Mouse (Mus musculus) erythroblast, embryonic 14.5 days (primary cell): ENCODE data around the gene Psmd8. TPM values are rescaled to one million over a fixed set of nuclear protein-coding genes. Genes with fewer than 3 reads are reported as not detected.
A peak's percentile ranks its signal among the peaks of the same experiment; 100 is the strongest.
"Not testable (repeated sequence)": the region's sequence is repeated elsewhere in the genome, so short reads cannot be mapped to it uniquely, and the experiment has no call there.

Experiments used
- H3K27me3 ChIP-seq: 2 replicates; pipeline ENCODE4 v1.6.1; 2012; ENCODE audit warnings: inconsistent platforms; ENCODE audit not compliant: control insufficient read depth
- H3K36me3 ChIP-seq: 2 replicates; pipeline ENCODE4 v1.6.1; 2012; ENCODE audit warnings: mild to moderate bottlenecking, inconsistent platforms; ENCODE audit not compliant: control insufficient read depth
- H3K4me1 ChIP-seq: 2 replicates; pipeline ENCODE4 v1.6.1; 2012; ENCODE audit warnings: inconsistent platforms; ENCODE audit not compliant: control insufficient read depth
- H3K4me3 ChIP-seq: replicated peaks from 2 replicates; pipeline ENCODE3; 2012; ENCODE audit warnings: moderate library complexity, mild to moderate bottlenecking, inconsistent platforms
- H3K9me3 ChIP-seq: 2 replicates; pipeline ENCODE4 v1.6.1; 2012; ENCODE audit warnings: low read length, inconsistent platforms, mixed read lengths; ENCODE audit not compliant: control insufficient read depth
- GATA1 ChIP-seq: IDR thresholded peaks from 2 replicates; pipeline ENCODE4 v1.6.1; 2012; ENCODE audit warnings: low read length, inconsistent platforms, mixed read lengths
- TAL1 ChIP-seq: IDR thresholded peaks from 3 replicates; pipeline ENCODE4 v1.6.1; 2012; ENCODE audit warnings: low read length, inconsistent platforms, mixed read lengths
- polyA plus RNA-seq: library from polyadenylated mRNA; stranded (reverse); fragments of >175 nt; gene quantifications from 2 replicates; pipeline ENCODE4 v1.2.3, GENCODE M21; 2012

The Psmd8 gene
- 11.2 and 15.7 TPM in 2 replicates for polyA plus RNA-seq

DNA sequence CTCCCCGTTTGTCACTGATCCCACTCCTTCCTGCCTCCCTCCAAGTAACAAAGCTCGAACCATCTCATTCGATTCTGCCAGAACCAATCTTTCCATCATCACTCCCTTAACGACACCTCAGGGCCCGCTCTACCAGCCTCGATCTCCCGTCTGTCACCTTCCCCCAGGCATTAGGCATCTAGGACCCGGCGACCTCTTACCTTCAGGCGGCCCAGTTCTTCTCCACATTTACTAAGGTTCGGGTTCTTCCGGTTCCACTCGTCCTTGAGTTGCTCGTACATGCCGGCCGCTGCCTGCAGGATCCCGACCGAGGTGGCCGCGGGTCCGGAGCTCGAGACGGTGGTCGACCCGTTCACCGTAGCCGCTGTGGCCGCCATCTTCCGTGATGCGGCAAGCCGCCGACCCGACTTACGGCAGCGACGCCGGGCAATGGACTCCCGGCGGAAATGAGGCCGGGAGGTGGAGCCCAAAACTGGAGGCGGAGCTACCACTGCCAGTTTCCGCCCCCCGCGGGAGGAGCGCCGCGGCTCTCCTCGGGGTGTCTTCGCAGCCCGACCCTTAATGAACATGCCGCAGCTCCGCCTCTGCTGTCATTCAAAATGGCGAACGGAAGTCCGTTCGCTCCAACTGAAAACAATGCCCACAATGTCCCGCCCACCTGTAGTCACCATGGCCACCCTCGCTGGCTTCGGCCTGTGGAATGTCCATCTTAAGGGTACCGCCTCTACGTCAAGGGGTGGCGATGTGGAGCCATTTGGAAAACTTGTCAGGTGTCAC lies at the start of gene Psmd8:
Gene Psmd8 (minus strand): TSS at position 625 of the 777 bp plus-strand sequence.
- Histone ChIP-seq H3K4me3 (peak within 1 kb of the TSS; percentile 82), H3K4me1 (peaks cover 25% of the 10 kb centered on the region), H3K36me3 (peaks cover 34% of the 10 kb centered on the region), H3K9me3 (no peaks in the 10 kb centered on the region), H3K27me3 (no peaks in the 10 kb centered on the region)
- TF ChIP-seq GATA1 (no peak), TAL1 (no peak)

DNA sequence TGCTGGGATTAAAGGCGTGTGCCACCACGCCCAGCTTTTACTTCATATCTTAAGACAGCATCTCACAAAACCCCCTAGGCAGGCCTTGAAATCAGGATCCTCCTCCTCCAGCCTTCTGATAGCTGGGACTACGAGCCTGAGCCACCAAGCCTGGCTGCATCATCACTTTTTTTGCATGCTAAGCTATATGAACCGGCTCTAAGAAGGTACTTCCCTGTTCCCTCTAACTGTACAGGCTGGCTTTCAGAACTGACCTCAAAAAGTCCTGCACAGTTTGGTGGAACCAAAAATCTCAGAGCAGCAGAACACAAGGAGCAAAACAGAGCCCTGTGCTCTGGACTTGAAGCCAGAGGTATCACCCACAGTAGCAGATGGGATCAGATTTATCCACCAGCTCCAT lies 47.7 kb upstream of the Psmd8 start:
- no peak overlapping the region for H3K4me3 ChIP-seq
- peaks cover 40% of the 10 kb centered on the region for H3K27me3 ChIP-seq
- no peaks in the 10 kb centered on the region for H3K9me3 ChIP-seq
- peaks cover 6% of the 10 kb centered on the region for H3K4me1 ChIP-seq
- no peaks in the 10 kb centered on the region for H3K36me3 ChIP-seq
- no peak for TF ChIP-seq TAL1
- no peak for TF ChIP-seq GATA1

- H3K4me3 ChIP-seq = no peak overlapping the region
- no peaks in the 10 kb centered on the region for H3K4me1 ChIP-seq
- TF ChIP-seq TAL1 = no peak
- no peak for TF ChIP-seq GATA1
- peaks cover 2% of the 10 kb centered on the region; the same call in 1 of the 2 replicates for H3K9me3 ChIP-seq
- H3K27me3 ChIP-seq = peaks cover 13% of the 10 kb centered on the region
- H3K36me3 ChIP-seq = no peaks in the 10 kb centered on the region
Measured at GRCm38 (mm10) chr7:29225520-29225919, 45.0 kb upstream of the Psmd8 start.

DNA sequence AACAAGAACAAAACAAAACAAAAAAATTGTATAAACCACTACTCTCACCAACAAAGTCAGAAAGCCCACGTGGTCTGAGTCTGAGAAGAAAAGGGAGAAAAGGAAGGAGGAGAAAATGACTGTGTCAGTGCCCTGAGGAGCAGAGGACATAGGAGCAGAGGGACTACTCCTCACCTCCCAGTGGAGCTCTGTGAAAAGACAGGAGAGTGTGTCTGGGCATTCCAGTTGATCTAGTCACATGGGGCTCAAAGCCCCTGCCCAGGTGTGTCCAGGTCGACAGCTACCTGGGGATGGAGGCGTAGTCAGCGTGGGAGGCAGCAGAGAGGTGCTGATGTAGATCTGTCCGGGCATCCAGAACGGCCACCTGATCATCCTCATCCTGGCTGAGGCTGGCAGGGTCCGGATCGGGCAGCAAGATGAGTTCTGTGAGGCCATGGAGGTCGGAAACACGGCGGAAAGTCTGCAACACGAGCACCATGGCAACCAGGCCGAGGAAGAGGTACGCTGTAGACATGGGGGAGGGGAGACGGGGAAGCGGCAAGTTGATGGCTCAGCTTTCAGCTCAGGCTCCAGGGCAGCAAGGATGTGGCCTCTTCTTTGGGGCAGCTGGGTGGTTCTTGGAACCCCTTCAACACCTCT lies 44.4 kb upstream of the Psmd8 start:
- Histone ChIP-seq H3K36me3 (no peaks in the 10 kb centered on the region), H3K4me1 (no peaks in the 10 kb centered on the region), H3K27me3 (peaks cover 8% of the 10 kb centered on the region), H3K9me3 (peaks cover 6% of the 10 kb centered on the region), H3K4me3 (no peak overlapping the region)
- TF ChIP-seq GATA1 (no peak), TAL1 (no peak)

- Histone ChIP-seq H3K4me1 (peaks cover 26% of the 10 kb centered on the region), H3K36me3 (no peaks in the 10 kb centered on the region), H3K4me3 (no peak overlapping the region), H3K27me3 (peaks cover 12% of the 10 kb centered on the region), H3K9me3 (peaks cover 13% of the 10 kb centered on the region)
- no peak for TF ChIP-seq TAL1
- TF ChIP-seq GATA1 = no peak
Measured at GRCm38 (mm10) chr7:29214846-29215245, 34.3 kb upstream of the Psmd8 start.

DNA sequence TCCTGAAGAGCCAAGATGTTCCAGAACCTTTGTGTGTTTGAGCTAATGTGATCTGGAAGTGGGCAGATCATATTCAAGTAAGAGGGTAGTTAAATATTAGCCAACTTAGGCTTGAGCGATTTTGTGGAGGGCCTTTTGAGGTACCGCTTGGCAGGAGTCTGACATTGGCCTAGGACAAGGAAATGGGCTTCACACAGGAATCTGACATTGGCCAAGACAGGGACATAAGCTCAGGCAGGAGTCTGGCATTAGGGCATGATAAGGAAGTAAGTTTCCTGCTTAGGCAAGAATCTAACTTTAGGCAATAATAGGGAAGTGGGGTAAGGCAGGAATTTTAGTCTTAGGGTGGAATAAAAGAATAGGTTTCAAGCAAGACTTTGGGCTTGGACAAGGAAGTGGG lies 33.7 kb upstream of the Psmd8 start:
- no peak for TF ChIP-seq TAL1
- TF ChIP-seq GATA1 = no peak

GRCm38 (mm10) chr7:29213675-29214082 lies 33.2 kb upstream of the Psmd8 start, which contains the start of gene Catsperg1:
Gene Catsperg1, minus strand, starts transcription at chr7:29214035.
- no peak for TF ChIP-seq GATA1
- TF ChIP-seq TAL1 = no peak
- Histone ChIP-seq H3K9me3 (peaks cover 4% of the 10 kb centered on the region; the same call in 1 of the 2 replicates), H3K27me3 (peaks cover 12% of the 10 kb centered on the region), H3K4me1 (peaks cover 26% of the 10 kb centered on the region), H3K36me3 (no peaks in the 10 kb centered on the region), H3K4me3 (no peak within 1 kb of the TSS)

More for the DNA sequence above, 33.7 kb upstream of the Psmd8 start:
- H3K4me3 ChIP-seq = no peak overlapping the region
- peaks cover 7% of the 10 kb centered on the region for H3K9me3 ChIP-seq
- H3K27me3 ChIP-seq = peaks cover 12% of the 10 kb centered on the region
- no peaks in the 10 kb centered on the region for H3K36me3 ChIP-seq
- peaks cover 26% of the 10 kb centered on the region for H3K4me1 ChIP-seq

DNA sequence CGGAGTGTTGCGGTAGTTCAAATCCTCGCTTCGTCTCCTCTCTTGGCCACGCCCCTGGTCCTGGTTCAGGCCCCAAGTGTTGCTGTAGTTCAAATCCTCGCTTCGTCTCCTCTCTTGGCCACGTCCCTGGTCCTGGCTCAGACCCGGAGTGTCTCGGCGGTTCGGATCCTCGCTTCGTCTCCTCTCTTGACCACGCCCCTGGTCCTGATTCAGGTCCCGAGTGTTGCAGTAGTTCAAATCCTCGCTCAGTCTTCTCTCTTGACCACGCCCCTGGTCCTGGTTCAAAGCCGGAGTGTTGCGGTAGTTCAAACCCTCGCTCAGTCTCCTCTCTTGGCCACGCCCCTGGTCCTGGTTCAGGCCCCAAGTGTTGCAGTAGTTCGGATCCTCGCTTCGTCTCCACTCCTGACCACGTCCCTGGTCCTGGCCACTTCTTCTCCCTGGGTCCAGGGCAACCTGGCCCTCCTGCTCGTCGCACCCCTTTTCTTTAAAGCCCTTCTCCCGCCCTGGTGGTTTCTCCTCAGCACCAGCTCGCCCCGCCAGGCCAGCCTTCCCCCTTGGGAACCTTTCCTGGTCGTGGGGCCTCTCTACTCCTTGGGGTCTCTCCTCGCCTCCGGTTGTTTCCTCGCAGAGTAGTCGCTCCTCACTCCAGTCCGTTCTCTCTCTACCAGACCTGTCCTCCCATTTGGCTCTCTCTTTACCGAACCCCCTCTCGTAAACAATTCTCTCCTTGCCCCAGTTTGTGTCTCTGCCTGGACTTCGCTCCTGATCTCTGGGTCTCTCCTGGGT lies 32.5 kb upstream of the Psmd8 start:
- H3K27me3 ChIP-seq = peaks cover 12% of the 10 kb centered on the region
- not testable (repeated sequence) for H3K9me3 ChIP-seq, H3K36me3 ChIP-seq, H3K4me3 ChIP-seq
- peaks cover 26% of the 10 kb centered on the region for H3K4me1 ChIP-seq
